Mouse (Mus musculus): ENCODE data around the gene Galnt13.

GRCm38 (mm10) chr2:54751232-54751631 is 315.1 kb downstream of the Galnt13 start:
- no peak for TF ChIP-seq CTCF (IDR thresholded peaks at IDR 0.05; ENCODE audit: low read depth)
- TF ChIP-seq EP300 (IDR thresholded peaks at IDR 0.05; ENCODE audit: low read depth), result no peak
